Mouse (Mus musculus) kidney, postnatal 0 days (tissue): ENCODE results near the gene Arfip1. TPM values are rescaled to one million over a fixed set of nuclear protein-coding genes. Genes with fewer than 3 reads are reported as not detected.

Source experiments
- ATAC-seq: fragments of 200-750 bp; cut with Nextera tagmentation; replicated peaks from 2 replicates; pipeline ENCODE4 v1.8.0; 2017; ENCODE audit warnings: low read depth, moderate number of reproducible peaks, moderate TSS enrichment, moderate library complexity; ENCODE audit not compliant: low FRiP score
- DNase-seq: peaks from one replicate; pipeline ENCODE4 v3.0.0-alpha.2; 2016; ENCODE audit warnings: low spot score
- H3K27ac ChIP-seq: fragments of 300-500 bp; sonication (generic); 2 replicates; pipeline ENCODE4 v1.5.1; 2014; ENCODE audit warnings: mild to moderate bottlenecking
- H3K27me3 ChIP-seq: fragments of 300-500 bp; sonication (generic); 2 replicates; pipeline ENCODE4 v1.6.1; 2014; ENCODE audit warnings: low read length, mixed read lengths; ENCODE audit not compliant: insufficient read depth
- H3K36me3 ChIP-seq: fragments of 300-500 bp; sonication (generic); 2 replicates; pipeline ENCODE4 v1.6.1; 2014; ENCODE audit warnings: low read length, mixed read lengths; ENCODE audit not compliant: insufficient read depth
- H3K4me1 ChIP-seq: fragments of 300-500 bp; sonication (generic); replicated peaks from 2 replicates; pipeline ENCODE4 v1.6.1; 2014; ENCODE audit warnings: antibody characterized with exemption, low read length, mixed read lengths; ENCODE audit not compliant: insufficient read depth
- H3K4me2 ChIP-seq: fragments of 300-500 bp; sonication (generic); 2 replicates; pipeline ENCODE4 v1.6.1; 2014; ENCODE audit warnings: mild to moderate bottlenecking, low read length, moderate library complexity, mixed read lengths
- H3K4me3 ChIP-seq: fragments of 300-500 bp; sonication (generic); replicated peaks from 2 replicates; pipeline ENCODE4 v1.5.1; 2014; ENCODE audit warnings: low read depth, low read length
- H3K9ac ChIP-seq: fragments of 300-500 bp; sonication (generic); 2 replicates; pipeline ENCODE4 v1.6.1; 2014; ENCODE audit warnings: low read depth, low read length
- H3K9me3 ChIP-seq: fragments of 300-500 bp; sonication (generic); replicated peaks from 2 replicates; pipeline ENCODE4 v1.6.1; 2016; ENCODE audit warnings: low read length, inconsistent platforms, mixed read lengths
- CTCF ChIP-seq: IDR thresholded peaks from 2 replicates; pipeline ENCODE4 v1.5.1; 2016; ENCODE audit warnings: antibody characterized with exemption, low read depth, mild to moderate bottlenecking, moderate library complexity
- WGBS: fragments of 180-500 bp; shearing (Covaris S2); extraction: QIAGEN DNeasy Blood & Tissue Kit; methylation state at CpG from one replicate; pipeline ENCODE4 v1.1.7; 2014; 5-methylcytosine and 5-hydroxymethylcytosine counted together
- polyA plus RNA-seq: library from polyadenylated mRNA; unstranded; fragments of >200 nt; fragmentation: Nextera tagmentation; extraction: Ambion mirVana; gene quantifications from 2 replicates; pipeline ENCODE4 v1.2.1, GENCODE M21; 2015

The Arfip1 gene
- polyA plus RNA-seq, 1 experiment from 2014 or later, result 62.7 TPM

- ATAC-seq, result no peak
- TF ChIP-seq CTCF, result no peak
These were observed 103.5 kb downstream of the Arfip1 start for GRCm38 (mm10) chr3:84478896-84479292.

GRCm38 (mm10) chr3:84478195-84478594 lies 104.2 kb downstream of the Arfip1 start:
- ATAC-seq (no peak), DNase-seq (no peak)
- Histone ChIP-seq H3K9ac (no peak overlapping the region), H3K9me3 (no peaks in the 10 kb centered on the region), H3K27me3 (peaks cover 10% of the 10 kb centered on the region), H3K27ac (no peak overlapping the region), H3K4me2 (peak overlapping the region; percentile 100; the same call in 1 of the 2 replicates), H3K4me3 (no peak overlapping the region), H3K36me3 (no peaks in the 10 kb centered on the region), H3K4me1 (peaks cover 18% of the 10 kb centered on the region; the same call in 1 of the 2 replicates)
- WGBS, result 24% methylated on average over 7 of the region's 7 CpGs
- no peak for TF ChIP-seq CTCF

More at GRCm38 (mm10) chr3:84478896-84479292, 103.5 kb downstream of the Arfip1 start:
- H3K4me1 ChIP-seq, result peaks cover 18% of the 10 kb centered on the region; the same call in 1 of the 2 replicates
- H3K36me3 ChIP-seq, result no peaks in the 10 kb centered on the region
- 12% methylated on average over 12 of the region's 12 CpGs for WGBS
- H3K4me2 ChIP-seq, result peak overlapping the region; percentile 100
- H3K9ac ChIP-seq, result peak overlapping the region; percentile 59; the same call in 1 of the 2 replicates
- no peak overlapping the region for H3K27ac ChIP-seq
- peaks cover 10% of the 10 kb centered on the region for H3K27me3 ChIP-seq
- no peaks in the 10 kb centered on the region for H3K9me3 ChIP-seq
- H3K4me3 ChIP-seq, result peak overlapping the region; percentile 66
- no peak for DNase-seq

- DNase-seq, result no peak
- ATAC-seq, result no peak
- Histone ChIP-seq H3K27me3 (peaks cover 10% of the 10 kb centered on the region), H3K4me1 (peaks cover 21% of the 10 kb centered on the region; the same call in 1 of the 2 replicates), H3K9ac (no peak overlapping the region), H3K4me3 (no peak overlapping the region), H3K4me2 (no peak overlapping the region), H3K36me3 (no peaks in the 10 kb centered on the region), H3K9me3 (no peaks in the 10 kb centered on the region), H3K27ac (no peak overlapping the region)
- TF ChIP-seq CTCF, result no peak
- 93% methylated on average over 1 of the region's 1 CpGs for WGBS
These were observed 104.9 kb downstream of the Arfip1 start for GRCm38 (mm10) chr3:84477498-84477897.

DNA sequence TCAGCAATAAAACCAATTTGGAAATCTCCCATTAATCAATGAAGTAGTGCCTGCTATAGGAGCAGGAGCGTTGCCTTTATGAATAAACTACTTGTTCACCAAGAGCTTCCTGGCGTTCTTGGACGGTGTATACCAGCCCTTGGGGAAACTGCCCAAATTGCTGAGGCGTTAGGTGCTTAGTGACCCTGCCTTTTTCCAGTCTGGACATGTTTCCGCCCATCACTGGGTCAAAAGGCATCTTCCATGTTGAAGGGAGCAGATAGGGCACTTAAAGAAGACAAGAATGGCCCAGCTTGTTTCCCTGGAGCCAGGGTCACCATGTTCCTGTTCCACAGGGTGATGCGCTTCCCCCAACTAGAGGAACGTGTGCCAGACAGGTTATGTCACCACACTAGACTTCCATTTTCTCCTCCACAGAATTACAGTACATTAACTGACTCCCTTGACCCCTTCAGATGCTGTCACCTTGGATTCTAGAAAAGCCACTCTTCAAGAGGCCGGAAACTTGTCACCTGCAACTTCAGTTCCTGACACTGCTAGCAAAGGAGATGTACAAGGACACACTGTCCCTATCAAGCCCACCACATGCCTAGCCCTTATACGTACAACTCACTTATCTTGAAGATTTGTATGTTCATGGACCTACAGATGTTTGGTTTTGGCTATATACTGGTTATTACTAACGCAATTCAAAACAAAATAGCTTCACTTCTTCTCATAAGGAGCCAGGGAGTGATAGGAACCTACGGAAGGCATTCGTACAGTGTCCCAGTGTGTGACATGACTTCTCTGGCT lies 107.2 kb downstream of the Arfip1 start:
- Histone ChIP-seq H3K27me3 (peaks cover 10% of the 10 kb centered on the region), H3K27ac (no peak overlapping the region), H3K9ac (no peak overlapping the region), H3K36me3 (no peaks in the 10 kb centered on the region), H3K4me3 (no peak overlapping the region), H3K4me1 (peaks cover 15% of the 10 kb centered on the region; the same call in 1 of the 2 replicates), H3K9me3 (no peaks in the 10 kb centered on the region), H3K4me2 (no peak overlapping the region)
- WGBS, result 92% methylated on average over 12 of the region's 12 CpGs
- no peak for TF ChIP-seq CTCF
- ATAC-seq, result no peak
- no peak for DNase-seq

GRCm38 (mm10) chr3:84474398-84474797 lies 108.0 kb downstream of the Arfip1 start:
- H3K4me3 ChIP-seq, result no peak overlapping the region
- no peak for ATAC-seq
- no peak overlapping the region for H3K27ac ChIP-seq
- DNase-seq, result no peak
- no peak overlapping the region for H3K9ac ChIP-seq
- no peaks in the 10 kb centered on the region for H3K36me3 ChIP-seq
- 69% methylated on average over 6 of the region's 6 CpGs for WGBS
- H3K27me3 ChIP-seq, result peaks cover 10% of the 10 kb centered on the region
- no peak overlapping the region for H3K4me2 ChIP-seq
- peaks cover 9% of the 10 kb centered on the region; the same call in 1 of the 2 replicates for H3K4me1 ChIP-seq
- no peaks in the 10 kb centered on the region for H3K9me3 ChIP-seq
- TF ChIP-seq CTCF, result no peak

DNA sequence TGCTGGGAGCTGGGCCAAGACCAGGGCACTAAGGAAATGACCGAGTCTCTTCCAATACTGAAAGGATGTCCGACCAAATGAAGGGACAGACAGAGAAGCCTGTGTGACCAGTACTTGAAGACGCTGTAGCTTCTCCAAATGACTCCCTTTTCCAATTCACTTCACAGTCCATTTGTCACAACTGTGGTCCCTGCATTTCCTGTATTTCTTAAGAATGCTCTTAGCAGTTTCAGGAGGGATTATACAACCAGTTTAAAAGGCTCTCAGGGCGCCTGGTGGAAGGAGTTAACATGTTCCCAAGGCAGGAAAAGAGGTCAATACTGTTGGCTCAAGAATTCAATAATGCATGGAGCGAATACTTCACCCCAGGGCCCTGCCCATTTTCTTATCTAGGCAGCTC lies 109.5 kb downstream of the Arfip1 start:
- Histone ChIP-seq H3K27ac (no peak overlapping the region), H3K36me3 (no peaks in the 10 kb centered on the region), H3K9me3 (no peaks in the 10 kb centered on the region), H3K4me2 (no peak overlapping the region), H3K4me3 (no peak overlapping the region), H3K27me3 (peaks cover under 1% of the 10 kb centered on the region), H3K4me1 (peaks cover 3% of the 10 kb centered on the region; the same call in 1 of the 2 replicates), H3K9ac (no peak overlapping the region)
- TF ChIP-seq CTCF, result no peak
- DNase-seq (no peak), ATAC-seq (no peak)
- 36% methylated on average over 5 of the region's 5 CpGs for WGBS
